Mouse (Mus musculus) neural tube, embryonic 15.5 days (tissue): ENCODE results near the gene Slc25a35. TPM values are rescaled to one million over a fixed set of nuclear protein-coding genes. Genes with fewer than 3 reads are reported as not detected.
"Not testable (repeated sequence)": the region's sequence is repeated elsewhere in the genome, so short reads cannot be mapped to it uniquely, and the experiment has no call there.

Experiments used
- ATAC-seq: fragments of 200-750 bp; cut with Nextera tagmentation; 2 replicates; pipeline ENCODE4 v1.8.0; 2017; ENCODE audit warnings: mild to moderate bottlenecking, moderate TSS enrichment, moderate library complexity; ENCODE audit not compliant: low FRiP score
- H3K27ac ChIP-seq: fragments of 300-500 bp; sonication (generic); replicated peaks from 2 replicates; pipeline ENCODE4 v1.5.1; 2015; ENCODE audit warnings: mild to moderate bottlenecking, inconsistent platforms
- H3K27me3 ChIP-seq: fragments of 300-500 bp; sonication (generic); replicated peaks from 2 replicates; pipeline ENCODE4 v1.6.1; 2015; ENCODE audit warnings: inconsistent platforms
- H3K36me3 ChIP-seq: fragments of 300-500 bp; sonication (generic); 2 replicates; pipeline ENCODE4 v1.6.1; 2015; ENCODE audit warnings: inconsistent platforms
- H3K4me1 ChIP-seq: fragments of 300-500 bp; sonication (generic); 2 replicates; pipeline ENCODE4 v1.6.1; 2015; ENCODE audit warnings: inconsistent platforms
- H3K4me2 ChIP-seq: fragments of 300-500 bp; sonication (generic); 2 replicates; pipeline ENCODE4 v1.6.1; 2015; ENCODE audit warnings: inconsistent platforms, mild to moderate bottlenecking, moderate library complexity
- H3K4me3 ChIP-seq: fragments of 300-500 bp; sonication (generic); replicated peaks from 2 replicates; pipeline ENCODE4 v1.5.1; 2015; ENCODE audit warnings: mild to moderate bottlenecking, inconsistent platforms
- H3K9ac ChIP-seq: fragments of 300-500 bp; sonication (generic); replicated peaks from 2 replicates; pipeline ENCODE4 v1.6.1; 2015; ENCODE audit warnings: mild to moderate bottlenecking, inconsistent platforms
- H3K9me3 ChIP-seq: fragments of 300-500 bp; sonication (generic); replicated peaks from 2 replicates; pipeline ENCODE4 v1.6.1; 2016; ENCODE audit warnings: inconsistent platforms
- WGBS: fragments of 180-500 bp; shearing (Covaris S2); methylation state at CpG from one replicate; pipeline ENCODE4 v1.1.7; 2015; ENCODE audit warnings: mixed read lengths; 5-methylcytosine and 5-hydroxymethylcytosine counted together
- polyA plus RNA-seq: library from polyadenylated mRNA; unstranded; fragments of >200 nt; fragmentation: Nextera tagmentation; extraction: Ambion mirVana; gene quantifications from 2 replicates; pipeline ENCODE4 v1.2.1, GENCODE M21; 2015

Gene Slc25a35
- polyA plus RNA-seq = 1.9 and 2.1 TPM in 2 replicates

DNA sequence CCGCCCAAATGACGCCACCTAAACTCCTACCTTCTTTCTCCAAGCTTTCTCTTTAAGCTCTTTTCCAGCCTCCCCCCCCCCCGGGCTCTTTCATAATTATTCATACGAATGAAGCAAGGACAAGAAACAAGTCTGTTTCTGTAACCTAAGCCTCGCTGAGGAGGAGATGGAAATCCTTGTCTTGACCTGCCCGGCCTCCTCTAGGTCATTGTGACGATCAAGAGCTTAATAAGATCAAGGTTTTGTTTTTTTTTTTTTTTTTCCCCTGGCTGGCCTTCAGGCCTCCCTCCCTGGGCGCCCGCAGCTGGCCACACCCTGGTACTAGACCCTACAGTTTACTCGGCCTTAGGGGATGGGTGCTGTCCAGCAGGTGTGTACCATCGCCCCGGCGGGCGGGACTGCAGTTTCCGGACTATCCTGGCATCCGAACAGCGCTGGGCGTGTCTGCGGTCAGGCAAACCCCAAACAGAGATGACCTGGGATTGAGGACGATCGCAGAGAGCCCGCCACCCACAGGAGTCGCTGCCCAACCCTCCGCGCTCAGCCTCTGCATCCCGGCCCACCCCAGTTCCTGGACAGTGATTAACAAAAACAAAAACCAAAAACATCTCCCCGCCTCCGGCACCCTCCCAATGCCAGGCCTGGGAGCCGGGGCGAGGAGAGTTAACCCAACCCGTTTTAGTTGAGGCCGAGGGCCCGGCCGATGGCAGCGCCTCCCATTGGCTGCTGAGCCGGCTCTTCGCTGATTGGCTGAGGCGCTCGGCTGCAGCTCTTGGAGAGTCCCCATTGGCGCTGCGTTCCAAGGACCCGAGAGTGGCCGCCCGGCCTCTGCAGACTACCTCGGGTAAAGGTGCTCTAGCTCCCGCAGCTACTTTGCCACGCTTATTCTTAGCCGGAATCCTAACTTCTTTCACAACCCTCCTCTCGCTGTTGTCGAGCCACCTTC is at the start of gene Slc25a35:
Gene Slc25a35 (plus strand): TSS at position 795 of the 946 bp plus-strand sequence.
- no peaks in the 10 kb centered on the region for H3K9me3 ChIP-seq
- H3K36me3 ChIP-seq = no peaks in the 10 kb centered on the region
- H3K27ac ChIP-seq = peak within 1 kb of the TSS; percentile 78
- H3K4me3 ChIP-seq = peak within 1 kb of the TSS; percentile 68
- peak within 1 kb of the TSS; percentile 77 for H3K9ac ChIP-seq
- no peaks in the 10 kb centered on the region; the same call in 1 of the 2 replicates for H3K27me3 ChIP-seq
- ATAC-seq = peak; percentile 96
- H3K4me2 ChIP-seq = peak within 1 kb of the TSS; percentile 94
- under 1% methylated on average over 50 of the region's 50 CpGs for WGBS
- H3K4me1 ChIP-seq = peaks cover 17% of the 10 kb centered on the region

DNA sequence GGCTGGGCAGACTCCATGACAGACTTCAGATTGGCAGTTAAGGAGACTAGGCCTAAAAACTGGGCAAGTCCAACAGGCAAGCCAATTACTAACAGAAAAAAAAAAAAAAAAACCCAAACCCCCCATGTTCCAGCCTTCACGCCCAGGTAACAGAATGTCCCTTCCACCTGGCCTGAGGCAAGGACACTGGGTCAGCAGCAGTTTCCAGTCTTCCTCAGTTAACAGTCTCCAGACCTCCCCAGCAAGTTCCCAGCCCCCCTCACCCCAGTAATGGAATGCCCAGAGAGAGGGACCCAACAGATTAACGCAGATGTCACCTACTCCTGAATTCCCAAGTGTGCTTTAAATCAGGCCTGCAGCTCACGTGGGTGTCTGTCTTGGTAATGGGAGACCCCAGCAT is 44.7 kb upstream of the Slc25a35 start:
- Histone ChIP-seq H3K36me3 (no peaks in the 10 kb centered on the region), H3K27ac (no peak overlapping the region), H3K9ac (no peak overlapping the region), H3K4me3 (no peak overlapping the region), H3K27me3 (no peaks in the 10 kb centered on the region), H3K4me1 (no peaks in the 10 kb centered on the region), H3K4me2 (no peak overlapping the region), H3K9me3 (no peaks in the 10 kb centered on the region)
- no peak for ATAC-seq
- 59% methylated on average over 3 of the region's 3 CpGs for WGBS

DNA sequence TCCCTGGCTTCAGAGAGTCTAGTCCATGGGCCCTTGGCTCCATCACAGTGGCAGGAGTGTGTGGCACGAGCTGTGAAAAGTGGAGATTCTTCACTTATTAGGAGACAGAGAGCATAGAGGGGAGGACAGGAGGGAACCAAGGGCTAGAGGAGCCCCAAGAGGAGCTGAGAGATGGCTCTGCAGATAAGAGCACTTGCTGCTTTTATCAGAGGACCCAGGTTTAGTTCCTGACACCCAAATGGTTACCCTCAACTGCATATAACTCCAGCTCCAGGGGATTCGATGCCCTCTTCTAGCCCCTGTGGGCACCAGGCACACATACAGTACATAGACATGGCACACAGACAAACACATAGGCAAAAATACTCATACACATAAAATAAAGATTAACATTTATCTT is 43.2 kb upstream of the Slc25a35 start:
- no peaks in the 10 kb centered on the region for H3K9me3 ChIP-seq
- H3K4me1 ChIP-seq = no peaks in the 10 kb centered on the region
- no peak overlapping the region for H3K4me3 ChIP-seq
- H3K9ac ChIP-seq = no peak overlapping the region
- WGBS = 92% methylated on average over 2 of the region's 2 CpGs
- no peak overlapping the region for H3K4me2 ChIP-seq
- H3K27me3 ChIP-seq = no peaks in the 10 kb centered on the region
- ATAC-seq = no peak
- no peak overlapping the region for H3K27ac ChIP-seq
- no peaks in the 10 kb centered on the region for H3K36me3 ChIP-seq

DNA sequence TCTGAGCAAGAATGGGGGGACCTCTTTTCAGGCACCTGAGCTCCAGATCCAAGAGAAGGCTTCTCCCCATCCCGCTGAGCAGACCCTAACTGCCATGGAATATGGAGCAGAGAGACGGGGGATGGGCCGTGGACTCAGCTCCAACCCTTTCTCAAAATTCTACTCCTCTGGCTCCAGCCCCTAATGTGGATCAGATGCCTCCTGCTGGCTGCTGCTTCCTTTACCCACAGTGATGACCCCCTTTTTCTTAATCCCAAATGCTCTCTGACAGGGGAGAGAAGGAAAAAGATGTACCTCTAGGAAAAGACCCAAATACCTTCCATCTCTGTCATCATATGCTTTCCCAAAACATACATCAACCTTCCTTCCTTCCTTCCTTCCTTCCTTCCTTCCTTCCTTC is 41.0 kb upstream of the Slc25a35 start, which contains the start of gene Odf4:
Gene Odf4 (minus strand): TSS at position 101 of the 400 bp plus-strand sequence.
- H3K9me3 ChIP-seq = no peaks in the 10 kb centered on the region
- H3K4me2 ChIP-seq = no peak within 1 kb of the TSS
- no peak within 1 kb of the TSS for H3K4me3 ChIP-seq
- no peaks in the 10 kb centered on the region for H3K36me3 ChIP-seq
- no peak for ATAC-seq
- H3K9ac ChIP-seq = no peak within 1 kb of the TSS
- no peak within 1 kb of the TSS for H3K27ac ChIP-seq
- H3K4me1 ChIP-seq = no peaks in the 10 kb centered on the region
- H3K27me3 ChIP-seq = no peaks in the 10 kb centered on the region
- 86% methylated on average over 3 of the region's 3 CpGs for WGBS

DNA sequence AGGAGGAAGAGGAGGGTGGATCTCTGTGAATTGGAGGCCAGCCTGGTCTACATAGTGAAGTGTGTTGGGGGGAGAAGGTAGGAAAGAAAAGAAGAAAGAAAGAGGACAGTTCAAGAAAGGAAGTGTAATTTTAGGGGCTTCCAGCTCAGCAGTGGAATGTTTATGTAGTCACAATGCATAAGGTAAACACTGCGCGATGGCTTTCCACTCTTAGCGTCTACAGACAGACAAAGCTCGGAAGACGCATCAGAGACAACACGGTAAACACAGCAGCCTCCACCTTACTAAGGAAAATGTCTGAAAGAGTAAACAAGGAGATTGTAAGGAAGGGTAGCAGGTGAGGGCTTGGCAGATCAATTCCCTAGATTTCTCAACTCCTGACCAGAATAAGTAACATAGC is 38.0 kb upstream of the Slc25a35 start:
- H3K4me1 ChIP-seq = no peaks in the 10 kb centered on the region
- no peaks in the 10 kb centered on the region for H3K9me3 ChIP-seq
- H3K9ac ChIP-seq = no peak overlapping the region
- no peaks in the 10 kb centered on the region for H3K27me3 ChIP-seq
- H3K27ac ChIP-seq = no peak overlapping the region
- H3K4me3 ChIP-seq = no peak overlapping the region
- no peaks in the 10 kb centered on the region for H3K36me3 ChIP-seq
- H3K4me2 ChIP-seq = no peak overlapping the region
- ATAC-seq = no peak
- 88% methylated on average over 6 of the region's 6 CpGs for WGBS

DNA sequence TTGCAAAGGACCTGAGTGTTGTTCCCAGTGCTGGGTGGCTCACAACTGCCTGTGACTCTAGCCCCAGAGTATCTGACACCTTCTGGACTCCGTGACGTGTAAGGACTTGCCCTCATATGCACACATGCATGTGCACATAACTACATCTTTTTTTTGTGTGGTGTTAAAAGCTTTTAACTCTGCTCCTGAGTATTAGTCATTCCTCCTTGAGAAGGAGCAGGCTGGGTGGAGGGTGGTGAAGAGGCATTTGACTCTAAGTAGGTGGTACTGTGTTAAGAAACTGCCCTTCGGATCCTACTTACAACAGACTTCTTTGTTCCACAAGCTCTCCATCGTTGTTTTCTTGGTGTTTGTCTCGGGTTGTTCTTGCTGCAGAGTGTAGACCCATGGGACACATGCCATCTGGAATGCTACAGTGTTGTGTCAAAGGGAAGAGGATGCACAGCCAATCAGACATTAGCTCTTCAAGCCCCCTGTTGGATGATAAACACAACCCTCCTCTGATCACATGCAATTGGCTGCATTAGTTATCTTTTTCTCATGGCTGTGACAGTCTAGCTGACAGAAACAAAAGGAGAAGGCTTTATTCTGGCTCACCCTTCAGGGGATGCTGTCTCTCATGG is 33.9 kb upstream of the Slc25a35 start:
- Histone ChIP-seq H3K9me3 (no peaks in the 10 kb centered on the region), H3K9ac (no peak overlapping the region), H3K4me1 (no peaks in the 10 kb centered on the region), H3K36me3 (no peaks in the 10 kb centered on the region), H3K27me3 (no peaks in the 10 kb centered on the region), H3K4me2 (no peak overlapping the region), H3K27ac (peak overlapping the region; percentile 13; the same call in 1 of the 2 replicates), H3K4me3 (no peak overlapping the region)
- 65% methylated on average over 5 of the region's 5 CpGs for WGBS
- ATAC-seq = no peak

DNA sequence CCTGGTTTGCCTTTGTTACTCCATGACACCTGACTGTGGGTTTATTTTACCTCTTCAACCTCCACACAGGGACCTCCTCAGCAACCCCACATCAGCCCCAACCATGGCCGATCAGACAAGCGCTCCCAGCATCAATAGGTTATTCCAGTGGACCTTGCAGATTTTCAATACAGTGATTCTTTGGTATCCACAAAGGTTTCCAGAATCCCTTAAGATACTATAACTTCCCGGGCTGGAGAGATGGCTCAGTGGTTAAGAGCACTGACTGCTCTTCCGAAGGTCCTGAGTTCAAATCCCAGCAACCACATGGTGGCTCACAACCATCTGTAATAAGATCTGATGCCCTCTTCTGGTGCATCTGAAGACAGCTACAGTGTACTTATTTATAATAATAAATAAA is 31.0 kb upstream of the Slc25a35 start:
- H3K9me3 ChIP-seq, H3K27ac ChIP-seq, H3K27me3 ChIP-seq, H3K9ac ChIP-seq, H3K4me3 ChIP-seq, H3K4me2 ChIP-seq, H3K36me3 ChIP-seq, ATAC-seq: not testable (repeated sequence)
- 89% methylated on average over 4 of the region's 4 CpGs for WGBS
- peaks cover 14% of the 10 kb centered on the region for H3K4me1 ChIP-seq

DNA sequence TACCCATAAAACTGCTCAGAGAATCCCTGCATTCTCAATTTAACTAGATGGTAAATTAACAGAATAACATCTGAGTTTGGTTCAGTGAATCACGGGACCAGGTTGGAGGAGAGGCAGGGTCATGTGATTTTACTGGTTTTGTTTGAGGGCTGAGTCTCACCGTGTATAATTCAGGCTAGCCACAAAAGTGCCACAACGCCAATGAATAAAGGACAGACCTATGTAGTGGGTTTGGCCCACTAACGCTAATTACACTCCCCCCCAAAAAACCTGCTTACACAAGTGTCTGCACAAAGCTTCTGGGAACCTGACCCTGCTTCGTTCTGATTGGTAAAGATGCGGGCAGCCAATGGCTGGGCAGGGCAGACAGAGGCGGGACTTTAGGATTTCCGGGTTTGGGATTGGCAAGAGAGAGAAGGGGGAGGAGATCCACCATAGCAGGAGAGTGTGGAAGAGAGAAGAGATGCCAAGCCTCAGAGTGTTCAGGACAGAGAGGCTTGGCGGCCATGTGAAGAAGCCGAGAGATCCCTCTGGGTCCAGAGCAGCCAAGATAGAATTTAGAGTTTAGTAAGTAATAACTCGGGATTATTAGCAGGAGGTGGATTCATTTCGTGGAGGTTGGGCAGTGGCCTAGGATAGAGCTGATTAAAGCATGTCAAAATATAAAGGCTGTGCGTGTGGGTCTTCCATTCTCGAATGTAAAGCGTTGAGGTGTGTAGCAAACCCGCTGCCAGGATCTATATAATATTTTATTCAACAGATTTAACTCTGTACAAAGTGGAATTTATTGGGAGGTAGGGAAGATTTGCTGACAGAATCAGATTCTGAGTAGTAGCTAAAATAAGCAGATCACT is 28.3 kb upstream of the Slc25a35 start:
- H3K4me1 ChIP-seq = peaks cover 17% of the 10 kb centered on the region
- H3K36me3 ChIP-seq = peaks cover 8% of the 10 kb centered on the region; the same call in 1 of the 2 replicates
- no peaks in the 10 kb centered on the region for H3K9me3 ChIP-seq
- peak; percentile 98 for ATAC-seq
- peak overlapping the region; percentile 65 for H3K4me2 ChIP-seq
- peak overlapping the region; percentile 87 for H3K27ac ChIP-seq
- WGBS = 1% methylated on average over 16 of the region's 16 CpGs
- no peaks in the 10 kb centered on the region for H3K27me3 ChIP-seq
- peak overlapping the region; percentile 65 for H3K9ac ChIP-seq
- H3K4me3 ChIP-seq = peak overlapping the region; percentile 55

DNA sequence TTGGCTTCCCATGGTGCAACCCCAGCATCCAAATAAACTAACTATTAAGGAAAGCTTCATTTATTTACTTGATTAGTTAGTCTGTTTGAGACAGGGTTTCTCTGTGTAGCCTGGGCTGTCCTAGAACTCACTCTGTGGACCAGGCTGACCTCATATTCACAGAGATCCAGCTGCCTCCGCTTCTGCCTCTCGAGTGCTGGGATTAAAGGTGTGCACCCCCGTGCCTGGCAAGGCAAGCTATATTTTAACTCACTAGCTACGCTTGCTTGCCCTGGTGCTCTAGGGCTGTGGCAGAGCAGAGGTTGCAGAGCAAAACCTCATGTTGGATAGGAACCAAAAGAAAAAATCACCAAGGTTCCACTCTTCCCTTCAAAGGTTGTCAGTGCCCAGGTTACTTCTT is 27.4 kb upstream of the Slc25a35 start:
- H3K27me3 ChIP-seq = no peaks in the 10 kb centered on the region
- peak overlapping the region; percentile 87 for H3K27ac ChIP-seq
- peaks cover 8% of the 10 kb centered on the region; the same call in 1 of the 2 replicates for H3K36me3 ChIP-seq
- H3K9ac ChIP-seq = peak overlapping the region; percentile 65
- H3K4me2 ChIP-seq = peak overlapping the region; percentile 65
- 50% methylated on average over 4 of the region's 4 CpGs for WGBS
- peaks cover 20% of the 10 kb centered on the region for H3K4me1 ChIP-seq
- no peaks in the 10 kb centered on the region for H3K9me3 ChIP-seq
- H3K4me3 ChIP-seq = peak overlapping the region; percentile 55
- no peak for ATAC-seq

DNA sequence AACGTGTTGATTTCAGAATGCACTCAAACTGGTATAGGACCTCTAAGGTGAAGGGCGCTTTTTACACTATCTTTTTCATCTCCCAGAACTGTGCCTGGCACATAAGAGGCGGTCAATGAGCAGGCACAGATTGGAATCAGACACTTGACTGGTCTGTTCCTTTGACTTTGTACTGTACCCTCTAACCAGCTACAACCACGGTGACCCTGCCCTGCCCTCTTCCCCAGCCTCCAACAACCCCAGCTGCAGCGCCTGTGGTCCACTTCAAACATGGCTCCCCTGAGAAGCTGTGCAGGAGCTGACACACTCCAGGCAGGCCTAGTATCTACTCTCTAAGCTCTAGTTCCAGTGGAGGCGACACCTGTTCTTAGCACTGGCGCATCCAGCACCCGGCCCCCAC is 25.2 kb upstream of the Slc25a35 start:
- no peak for ATAC-seq
- H3K27ac ChIP-seq = no peak overlapping the region
- peaks cover 8% of the 10 kb centered on the region; the same call in 1 of the 2 replicates for H3K36me3 ChIP-seq
- no peak overlapping the region for H3K4me2 ChIP-seq
- peaks cover 33% of the 10 kb centered on the region for H3K4me1 ChIP-seq
- H3K9me3 ChIP-seq = no peaks in the 10 kb centered on the region
- H3K9ac ChIP-seq = no peak overlapping the region
- H3K27me3 ChIP-seq = no peaks in the 10 kb centered on the region
- WGBS = 91% methylated on average over 8 of the region's 8 CpGs
- no peak overlapping the region for H3K4me3 ChIP-seq

DNA sequence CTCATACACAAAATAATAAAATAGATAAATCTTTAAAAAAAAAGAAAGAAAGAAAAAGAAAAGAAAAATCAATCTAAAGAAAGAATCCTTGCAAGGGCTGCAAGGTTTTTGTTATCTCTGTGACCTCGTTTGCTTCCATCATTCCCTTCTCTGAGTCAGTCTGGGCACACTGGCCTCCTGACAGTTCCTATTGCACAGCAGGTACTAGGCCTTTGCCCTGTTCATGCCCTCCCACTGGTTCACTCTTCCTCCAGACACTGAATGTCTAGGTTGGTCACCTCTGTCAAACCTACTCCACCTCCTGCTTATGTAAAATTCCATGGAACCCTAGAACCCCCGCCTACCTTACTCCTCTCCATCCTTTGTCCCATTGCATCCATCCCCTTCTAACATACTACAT is 22.7 kb upstream of the Slc25a35 start:
- no peak overlapping the region for H3K4me3 ChIP-seq
- H3K27me3 ChIP-seq = no peaks in the 10 kb centered on the region
- peaks cover 33% of the 10 kb centered on the region for H3K4me1 ChIP-seq
- 83% methylated on average over 2 of the region's 2 CpGs for WGBS
- peak overlapping the region; percentile 57 for H3K4me2 ChIP-seq
- no peak overlapping the region for H3K9ac ChIP-seq
- no peak overlapping the region for H3K27ac ChIP-seq
- peaks cover 8% of the 10 kb centered on the region; the same call in 1 of the 2 replicates for H3K36me3 ChIP-seq
- ATAC-seq = no peak
- no peaks in the 10 kb centered on the region for H3K9me3 ChIP-seq
